Mouse (Mus musculus) ovary, postnatal 10 days (tissue): ENCODE measurements around the gene Nsmce1.
"Not testable (repeated sequence)": the region's sequence is repeated elsewhere in the genome, so short reads cannot be mapped to it uniquely, and the experiment has no call there.

Experiments used
- DNase-seq: peaks from one replicate; pipeline ENCODE4 v3.0.0; 2022; ENCODE audit warnings: low spot score

Nsmce1 gene

GRCm38 (mm10) chr7:125434666-125435290 lies 56.6 kb downstream of the Nsmce1 start:
- DNase-seq, result no peak

DNA sequence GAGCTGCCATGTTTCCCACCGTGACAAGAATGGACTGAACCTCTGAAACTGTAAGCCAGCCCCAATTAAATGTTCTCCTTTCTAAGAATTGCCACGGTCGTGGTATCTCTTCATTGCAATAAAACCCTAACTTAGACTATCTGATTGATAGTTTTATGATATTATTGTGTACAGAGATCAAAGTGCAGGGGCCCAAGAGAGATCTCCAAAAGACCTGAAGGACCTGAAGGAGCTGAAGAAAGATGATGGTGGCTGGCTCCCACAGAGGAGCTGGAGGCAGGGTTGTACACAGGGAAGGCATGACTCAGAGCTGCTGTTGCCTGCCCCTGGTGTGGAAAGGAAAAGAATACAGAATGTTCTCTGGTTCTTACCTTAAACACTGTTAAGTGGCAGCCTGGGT lies 57.5 kb downstream of the Nsmce1 start:
- no peak for DNase-seq

GRCm38 (mm10) chr7:125430170-125430842 lies 61.1 kb downstream of the Nsmce1 start:
- DNase-seq, result no peak

GRCm38 (mm10) chr7:125428816-125429500 lies 62.4 kb downstream of the Nsmce1 start:
- DNase-seq, result not testable (repeated sequence)

DNA sequence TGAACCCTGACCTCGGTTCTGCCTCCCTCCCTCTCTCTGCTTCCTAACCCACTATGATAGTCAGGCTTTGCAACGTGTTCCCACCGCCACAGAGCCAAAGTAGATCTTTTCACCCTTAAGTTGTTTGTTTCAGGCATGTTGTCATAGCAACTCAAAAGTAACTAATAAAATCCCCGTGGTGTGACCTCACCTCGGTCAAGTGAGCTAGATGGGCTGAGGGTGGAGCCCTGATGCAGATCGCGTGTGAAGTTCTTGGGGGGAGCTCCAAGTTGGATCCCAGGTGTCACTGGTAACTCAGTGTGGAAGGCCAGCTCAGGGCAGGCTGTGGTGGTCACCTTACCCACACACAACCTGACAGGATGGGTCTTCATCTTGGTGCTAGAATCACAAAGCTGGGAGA lies 63.0 kb downstream of the Nsmce1 start:
- DNase-seq, result no peak

GRCm38 (mm10) chr7:125427492-125428090 lies 63.8 kb downstream of the Nsmce1 start:
- DNase-seq, result no peak

GRCm38 (mm10) chr7:125423056-125423455 lies 68.3 kb downstream of the Nsmce1 start:
- no peak for DNase-seq

DNA sequence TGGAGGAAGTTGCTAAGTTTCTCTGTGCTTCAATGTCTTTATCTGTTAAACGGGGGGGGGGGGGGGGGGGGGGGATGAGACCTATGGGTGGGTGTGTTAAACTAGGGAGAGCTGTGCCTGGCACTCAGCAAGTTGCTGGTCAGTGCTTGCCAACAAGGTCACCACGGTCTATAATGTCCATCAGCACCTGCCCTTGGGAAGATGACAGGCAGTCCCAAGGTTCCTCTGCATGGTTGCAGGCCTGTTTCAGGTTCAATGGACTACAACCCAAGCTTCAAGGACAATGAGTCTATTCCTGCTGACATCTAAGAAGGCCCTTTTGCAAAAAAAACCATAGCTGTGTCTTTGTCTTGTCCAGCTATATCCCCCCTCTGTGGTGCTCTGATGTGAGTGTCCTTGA lies 69.5 kb downstream of the Nsmce1 start:
- no peak for DNase-seq

- DNase-seq, result no peak
Measured at GRCm38 (mm10) chr7:125420190-125420589, 71.2 kb downstream of the Nsmce1 start.

DNA sequence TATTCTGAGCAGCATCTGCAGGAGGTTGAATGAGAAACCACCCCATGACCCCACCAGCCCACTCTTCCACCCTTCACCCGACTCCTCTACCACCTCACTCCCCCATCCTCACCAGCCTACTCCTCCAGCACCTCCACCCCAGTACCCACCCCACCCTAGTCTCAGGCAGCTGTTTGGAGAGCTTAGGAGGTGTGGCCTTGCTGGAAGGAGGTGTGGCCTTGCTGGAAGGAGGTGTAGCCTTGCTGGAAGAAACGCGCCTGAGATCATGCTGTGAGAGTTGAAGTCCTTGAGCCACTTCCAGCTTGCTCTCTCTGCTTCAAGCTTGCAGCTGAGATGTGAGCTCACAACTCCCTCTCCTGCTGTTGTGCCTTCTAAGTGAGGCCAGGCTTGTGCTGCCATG lies 73.0 kb downstream of the Nsmce1 start:
- DNase-seq, result no peak
